Comparison of ENCODE assay signal across 28 mouse cellular contexts in genomic region chr8:84188671-84189070, GRCm38 (mm10). TPM values are rescaled to one million over a fixed set of nuclear protein-coding genes. Genes with fewer than 3 reads are reported as not detected.
A peak's percentile ranks its signal among the peaks of the same experiment; 100 is the strongest.
DNase-seq lines count a peak whose midpoint lies in the region; ATAC-seq and TF ChIP-seq lines count a peak whose summit lies in the region.
"Had no signal": no experiment of that assay in that cellular context is flagged by ENCODE, and none has a peak within 500 bp of the region (broad histone marks: within the 10 kb centered on the region; RNA-seq: fewer than 3 reads in every experiment).

No protein-coding gene starts in this region.

- no peak for TF ChIP-seq CTCF in heart, adult 2 months (IDR thresholded peaks at IDR 0.05)
- no peak for TF ChIP-seq CTCF in lung, postnatal 0 days (IDR thresholded peaks at IDR 0.05)

- no peaks in the 10 kb centered on the region for H3K79me2 ChIP-seq in heart, adult 2 months (replicated peaks; ENCODE audit: control insufficient read depth, insufficient read depth, low read length)

- no peak overlapping the region for H3K4me2 ChIP-seq in lung, postnatal 0 days (replicated peaks; ENCODE audit: low read depth, low read length)
- H3K4me2 ChIP-seq in hindbrain, embryonic 11.5 days (replicated peaks; ENCODE audit: low read depth, low read length) = no peak overlapping the region
- H3K4me2 ChIP-seq: embryonic facial prominence, embryonic 12.5 days; forebrain, embryonic 13.5 days; heart, embryonic 15.5 days; liver, embryonic 11.5 days; stomach, embryonic 15.5 days had no signal

- no peak for DNase-seq in heart, adult 2 months
- DNase-seq in heart, adult 8-10 months (ENCODE audit: low spot score) = no peak
- peak; percentile 41 to 70 for DNase-seq in lung, adult 18-20 months
- DNase-seq in lung, postnatal 10 days = no peak
- DNase-seq in lung, postnatal 0 days (ENCODE audit: low spot score) = peak; percentile 88
- DNase-seq in embryonic facial prominence, embryonic 10.5 days (ENCODE audit: low spot score) = no peak
- no peak for DNase-seq in hindbrain, embryonic 11.5 days (ENCODE audit: low spot score)
- no peak for DNase-seq in thymus, postnatal 14 days
- DNase-seq: adrenal gland, adult 8-10 months; cerebellum, adult 9-11 months; gastrocnemius, postnatal 25 days; kidney, adult 2 months; kidney, postnatal 36 days; layer of hippocampus, adult 9-11 months; left cerebral cortex, postnatal 4 days; right cerebral cortex, postnatal 14 days had no signal

- peaks cover 17% of the 10 kb centered on the region for H3K4me1 ChIP-seq in heart, adult 2 months (ENCODE audit: control insufficient read depth, insufficient read depth, low read length)
- H3K4me1 ChIP-seq in lung, postnatal 0 days (ENCODE audit: insufficient read depth, low read depth, low read length) = peaks cover 22% of the 10 kb centered on the region; the same call in 1 of the 2 replicates
- H3K4me1 ChIP-seq in embryonic facial prominence, embryonic 10.5 days = peaks cover 54% of the 10 kb centered on the region
- H3K4me1 ChIP-seq in hindbrain, embryonic 11.5 days (replicated peaks; ENCODE audit: control insufficient read depth, insufficient read depth, low read length) = no peaks in the 10 kb centered on the region; the same call in 1 of the 2 replicates

- H3K27me3 ChIP-seq in heart, adult 2 months (ENCODE audit: control insufficient read depth, insufficient read depth, low read length) = no peaks in the 10 kb centered on the region
- no peaks in the 10 kb centered on the region for H3K27me3 ChIP-seq in lung, postnatal 0 days (replicated peaks; ENCODE audit: insufficient read depth, low read length)
- peaks cover 43% of the 10 kb centered on the region for H3K27me3 ChIP-seq in embryonic facial prominence, embryonic 10.5 days (replicated peaks; ENCODE audit: low read depth, poor library complexity, severe bottlenecking)
- H3K27me3 ChIP-seq in hindbrain, embryonic 11.5 days (ENCODE audit: control insufficient read depth, insufficient read depth, low read length) = peaks cover 4% of the 10 kb centered on the region; the same call in 1 of the 2 replicates
- H3K27me3 ChIP-seq: embryonic facial prominence, embryonic 12.5 days; forebrain, embryonic 13.5 days; heart, embryonic 15.5 days; stomach, embryonic 15.5 days had no signal

- no peak for TF ChIP-seq EP300 in heart, adult 2 months (IDR thresholded peaks at IDR 0.05; ENCODE audit: insufficient read depth, low read depth, low read length)
- peak; percentile 76; the same call in 1 of the 2 replicates for TF ChIP-seq EP300 in lung, postnatal 0 days (IDR thresholded peaks at IDR 0.05)

- peak overlapping the region; percentile 97 for H3K27ac ChIP-seq in heart, adult 2 months
- H3K27ac ChIP-seq in lung, postnatal 0 days (ENCODE audit: low read length) = peak overlapping the region; percentile 86
- no peak overlapping the region for H3K27ac ChIP-seq in embryonic facial prominence, embryonic 10.5 days (replicated peaks)
- no peak overlapping the region for H3K27ac ChIP-seq in hindbrain, embryonic 11.5 days (ENCODE audit: low read depth, low read length)
- H3K27ac ChIP-seq: embryonic facial prominence, embryonic 12.5 days; forebrain, embryonic 13.5 days; hindbrain, embryonic 10.5 days; left cerebral cortex, adult 2 months; macrophage; midbrain, embryonic 10.5 days had no signal

- H3K9me3 ChIP-seq in lung, postnatal 0 days (ENCODE audit: low read length) = no peaks in the 10 kb centered on the region
- no peaks in the 10 kb centered on the region for H3K9me3 ChIP-seq in embryonic facial prominence, embryonic 10.5 days
- no peaks in the 10 kb centered on the region for H3K9me3 ChIP-seq in hindbrain, embryonic 11.5 days (ENCODE audit: control insufficient read depth, low read length)
- H3K9me3 ChIP-seq: embryonic facial prominence, embryonic 12.5 days; forebrain, embryonic 13.5 days; heart, embryonic 15.5 days; stomach, embryonic 15.5 days had no signal

- no peak overlapping the region for H3K9ac ChIP-seq in heart, adult 2 months (ENCODE audit: low read depth, low read length)
- no peak overlapping the region for H3K9ac ChIP-seq in lung, postnatal 0 days (replicated peaks; ENCODE audit: low read depth)
- no peak overlapping the region for H3K9ac ChIP-seq in hindbrain, embryonic 11.5 days (ENCODE audit: low read depth, low read length)
- H3K9ac ChIP-seq: embryonic facial prominence, embryonic 12.5 days; forebrain, embryonic 13.5 days; heart, embryonic 15.5 days; stomach, embryonic 15.5 days had no signal

- TF ChIP-seq POLR2A in heart, adult 2 months (IDR thresholded peaks at IDR 0.05; ENCODE audit: insufficient read depth, low read depth, low read length) = no peak

- intact Hi-C loops in heart, adult 2 months (cut with DNase I) = loop anchor here (1.0 to 10.0 kb wide), 2 partner anchors 16 to 444 kb away; partner anchors contain the start of gene Adgre5

- no peaks in the 10 kb centered on the region; the same call in 1 of the 2 replicates for H3K36me3 ChIP-seq in heart, adult 2 months (ENCODE audit: control insufficient read depth, insufficient read depth, low read length)
- no peaks in the 10 kb centered on the region for H3K36me3 ChIP-seq in lung, postnatal 0 days (ENCODE audit: insufficient read depth, low read length)
- no peaks in the 10 kb centered on the region for H3K36me3 ChIP-seq in embryonic facial prominence, embryonic 10.5 days (replicated peaks)
- no peaks in the 10 kb centered on the region for H3K36me3 ChIP-seq in hindbrain, embryonic 11.5 days (ENCODE audit: control insufficient read depth, insufficient read depth, low read length)
- H3K36me3 ChIP-seq: embryonic facial prominence, embryonic 12.5 days; heart, embryonic 15.5 days; hindbrain, embryonic 10.5 days; midbrain, embryonic 10.5 days; stomach, embryonic 15.5 days had no signal

- no peak overlapping the region for H3K4me3 ChIP-seq in heart, adult 2 months
- H3K4me3 ChIP-seq in lung, postnatal 0 days (ENCODE audit: low read depth, low read length) = no peak overlapping the region
- no peak overlapping the region for H3K4me3 ChIP-seq in embryonic facial prominence, embryonic 10.5 days
- H3K4me3 ChIP-seq in hindbrain, embryonic 11.5 days (ENCODE audit: low read depth, low read length) = no peak overlapping the region
- H3K4me3 ChIP-seq: embryonic facial prominence, embryonic 12.5 days; erythroblast, embryonic 14.5 days; forebrain, embryonic 13.5 days; heart, embryonic 15.5 days; hindbrain, embryonic 10.5 days; left cerebral cortex, adult 2 months; midbrain, embryonic 10.5 days; stomach, embryonic 15.5 days had no signal

- peak; percentile 41 for ATAC-seq in lung, postnatal 0 days
- ATAC-seq in hindbrain, embryonic 11.5 days (ENCODE audit: low FRiP score) = no peak
- ATAC-seq: forebrain, embryonic 13.5 days had no signal

- WGBS in heart, adult 2 months = 85% methylated on average over 10 of the region's 10 CpGs
- 50% methylated on average over 10 of the region's 10 CpGs for WGBS in lung, postnatal 0 days
- WGBS in embryonic facial prominence, embryonic 10.5 days = 89% methylated on average over 10 of the region's 10 CpGs
- WGBS in hindbrain, embryonic 11.5 days = 91% methylated on average over 10 of the region's 10 CpGs

RNA-seq across cellular contexts. Expression of gene Nanos3, which starts 3.7 kb away (rescaled TPM):
- 1 to 10 TPM in 1 of 2 experiments, not detected in 1; 1.9 TPM for total RNA-seq in heart, adult 2 months (2021)
- polyA plus RNA-seq in heart, adult 2 months (2012; rRNA removed) = 0.61 TPM in 1 of 2 replicates, not detected in the other
- 1 to 10 TPM in 3 of 4 experiments, under 1 TPM in 1; 0.98 to 1.7 (median 1.5) TPM for total RNA-seq in heart, adult 8-10 months (2022)
- polyA plus RNA-seq in lung, postnatal 0 days (2015; fragmentation: Nextera tagmentation; extraction: Ambion mirVana) = 1.9 and 3.2 TPM in 2 replicates
- 2.4 and 3.5 TPM in 2 replicates for polyA plus RNA-seq in embryonic facial prominence, embryonic 10.5 days (2016; fragmentation: Nextera tagmentation; extraction: Ambion mirVana)
- 4.5 and 5.6 TPM in 2 replicates for polyA plus RNA-seq in hindbrain, embryonic 11.5 days (2014; fragmentation: Nextera tagmentation; extraction: Ambion mirVana)
- total RNA-seq: CH12.LX; gastrocnemius, postnatal 25 days; neutrophil, adult 5-6 weeks had no signal
- polyA plus RNA-seq: erythroblast, embryonic 14.5 days; macrophage had no signal

RNA-seq across cellular contexts. Expression of gene 4930432K21Rik, which starts 40.8 kb away (rescaled TPM):
- total RNA-seq in heart, adult 2 months (2021) = under 1 TPM; 0.26 to 0.30 TPM
- 0.29 and 0.55 TPM in 2 replicates for polyA plus RNA-seq in heart, adult 2 months (2012; rRNA removed)
- total RNA-seq in heart, adult 8-10 months (2022) = 1 to 10 TPM in 1 of 4 experiments, under 1 TPM in 3; 0.17 to 1.2 (median 0.31) TPM
- 0.80 and 1.0 TPM in 2 replicates for polyA plus RNA-seq in lung, postnatal 0 days (2015; fragmentation: Nextera tagmentation; extraction: Ambion mirVana)
- 1.5 and 1.8 TPM in 2 replicates for polyA plus RNA-seq in embryonic facial prominence, embryonic 10.5 days (2016; fragmentation: Nextera tagmentation; extraction: Ambion mirVana)
- 0.57 and 0.88 TPM in 2 replicates for polyA plus RNA-seq in hindbrain, embryonic 11.5 days (2014; fragmentation: Nextera tagmentation; extraction: Ambion mirVana)
- total RNA-seq: gastrocnemius, postnatal 25 days had no signal
- polyA plus RNA-seq: erythroblast, embryonic 14.5 days had no signal

RNA-seq across cellular contexts. Expression of gene Cc2d1a, which starts 40.9 kb away (rescaled TPM):
- 10 to 100 TPM; 10.6 to 11.9 TPM for total RNA-seq in heart, adult 2 months (2021)
- 10.2 and 11.2 TPM in 2 replicates for polyA plus RNA-seq in heart, adult 2 months (2012; rRNA removed)
- 10 to 100 TPM; 10.9 to 14.6 (median 12.3) TPM for total RNA-seq in heart, adult 8-10 months (2022)
- polyA plus RNA-seq in lung, postnatal 0 days (2015; fragmentation: Nextera tagmentation; extraction: Ambion mirVana) = 15.6 and 16.3 TPM in 2 replicates
- polyA plus RNA-seq in embryonic facial prominence, embryonic 10.5 days (2016; fragmentation: Nextera tagmentation; extraction: Ambion mirVana) = 20.4 and 21.0 TPM in 2 replicates
- polyA plus RNA-seq in hindbrain, embryonic 11.5 days (2014; fragmentation: Nextera tagmentation; extraction: Ambion mirVana) = 8.5 and 8.8 TPM in 2 replicates

RNA-seq across cellular contexts. Expression of gene Zswim4, which starts 48.2 kb away (rescaled TPM):
- total RNA-seq in heart, adult 2 months (2021) = 1 to 10 TPM; 6.8 to 8.2 TPM
- polyA plus RNA-seq in heart, adult 2 months (2012; rRNA removed) = 7.6 and 10.4 TPM in 2 replicates
- total RNA-seq in heart, adult 8-10 months (2022) = 1 to 10 TPM; 6.6 to 8.0 (median 7.2) TPM
- 7.8 and 8.4 TPM in 2 replicates for polyA plus RNA-seq in lung, postnatal 0 days (2015; fragmentation: Nextera tagmentation; extraction: Ambion mirVana)
- polyA plus RNA-seq in embryonic facial prominence, embryonic 10.5 days (2016; fragmentation: Nextera tagmentation; extraction: Ambion mirVana) = 37.2 and 41.7 TPM in 2 replicates
- polyA plus RNA-seq in hindbrain, embryonic 11.5 days (2014; fragmentation: Nextera tagmentation; extraction: Ambion mirVana) = 22.5 and 26.1 TPM in 2 replicates

Comparison
In these comparisons a context has a peak if more than half of its experiments do, and no peak if none do; other contexts are left out.
1. DNase-seq: peak in lung, adult 18-20 months (2 of 2) and lung, postnatal 0 days (single experiment); none in heart, adult 2 months (0 of 2), heart, adult 8-10 months (single experiment), lung, postnatal 10 days (single experiment), embryonic facial prominence, embryonic 10.5 days (single experiment), hindbrain, embryonic 11.5 days (single experiment) and thymus, postnatal 14 days (single experiment).
2. H3K27ac ChIP-seq: peak in heart, adult 2 months (single experiment) and lung, postnatal 0 days (single experiment); none in embryonic facial prominence, embryonic 10.5 days (single experiment) and hindbrain, embryonic 11.5 days (single experiment).